Mouse (Mus musculus) heart, embryonic 15.5 days (tissue): ENCODE measurements around the gene Apobec3. TPM values are rescaled to one million over a fixed set of nuclear protein-coding genes. Genes with fewer than 3 reads are reported as not detected.
A peak's percentile ranks its signal among the peaks of the same experiment; 100 is the strongest.

ENCODE experiments used
- ATAC-seq: fragments of 200-750 bp; cut with Nextera tagmentation; replicated peaks from 2 replicates; pipeline ENCODE4 v1.8.0; 2017; ENCODE audit warnings: low read depth, moderate TSS enrichment; ENCODE audit not compliant: insufficient number of reproducible peaks, insufficient read depth, low FRiP score
- H3K27ac ChIP-seq: fragments of 300-500 bp; sonication (generic); 2 replicates; pipeline ENCODE4 v1.5.1; 2015; ENCODE audit warnings: mild to moderate bottlenecking, inconsistent platforms
- H3K27me3 ChIP-seq: fragments of 300-500 bp; sonication (generic); 2 replicates; pipeline ENCODE4 v1.6.1; 2015; ENCODE audit warnings: inconsistent platforms
- H3K36me3 ChIP-seq: fragments of 300-500 bp; sonication (generic); 2 replicates; pipeline ENCODE4 v1.6.1; 2015; ENCODE audit warnings: mild to moderate bottlenecking, inconsistent platforms
- H3K4me1 ChIP-seq: fragments of 300-500 bp; sonication (generic); replicated peaks from 2 replicates; pipeline ENCODE4 v1.6.1; 2015; ENCODE audit warnings: inconsistent platforms
- H3K4me2 ChIP-seq: fragments of 300-500 bp; sonication (generic); 2 replicates; pipeline ENCODE4 v1.6.1; 2015; ENCODE audit warnings: inconsistent platforms, mild to moderate bottlenecking, moderate library complexity
- H3K4me3 ChIP-seq: fragments of 300-500 bp; sonication (generic); 2 replicates; pipeline ENCODE4 v1.5.1; 2015; ENCODE audit warnings: mild to moderate bottlenecking, inconsistent platforms
- H3K9ac ChIP-seq: fragments of 300-500 bp; sonication (generic); 2 replicates; pipeline ENCODE4 v1.6.1; 2015; ENCODE audit warnings: mild to moderate bottlenecking, inconsistent platforms
- H3K9me3 ChIP-seq: fragments of 300-500 bp; sonication (generic); replicated peaks from 2 replicates; pipeline ENCODE4 v1.6.1; 2016; ENCODE audit warnings: inconsistent platforms
- WGBS: fragments of 180-500 bp; shearing (Covaris S2); methylation state at CpG from one replicate; pipeline ENCODE4 v1.1.7; 2015; ENCODE audit warnings: mixed read lengths; 5-methylcytosine and 5-hydroxymethylcytosine counted together
- polyA plus RNA-seq: library from polyadenylated mRNA; unstranded; fragments of >200 nt; fragmentation: Nextera tagmentation; extraction: Ambion mirVana; gene quantifications from 2 replicates; pipeline ENCODE4 v1.2.1, GENCODE M21; 2015

Apobec3 gene
- polyA plus RNA-seq = 13.8 and 36.7 TPM in 2 replicates

- H3K27ac ChIP-seq = peak within 1 kb of the TSS; percentile 76
- no peaks in the 10 kb centered on the region for H3K27me3 ChIP-seq
- peaks cover 16% of the 10 kb centered on the region for H3K4me1 ChIP-seq
- H3K36me3 ChIP-seq = no peaks in the 10 kb centered on the region
- peak within 1 kb of the TSS; percentile 73 for H3K9ac ChIP-seq
- H3K9me3 ChIP-seq = no peaks in the 10 kb centered on the region
- ATAC-seq = peak; percentile 50
- WGBS = under 1% methylated on average over 20 of the region's 20 CpGs
- H3K4me3 ChIP-seq = peak within 1 kb of the TSS; percentile 63
- peak within 1 kb of the TSS; percentile 89 for H3K4me2 ChIP-seq
Observed at GRCm38 (mm10) chr15:79891436-79892212, at the start of gene Apobec3. TSS of gene Apobec3 (plus strand) at chr15:79891659.

GRCm38 (mm10) chr15:79842985-79843384 lies 48.5 kb upstream of the Apobec3 start:
- no peak for ATAC-seq
- H3K9me3 ChIP-seq = no peaks in the 10 kb centered on the region
- no peak overlapping the region for H3K27ac ChIP-seq
- H3K9ac ChIP-seq = no peak overlapping the region
- H3K27me3 ChIP-seq = peaks cover 6% of the 10 kb centered on the region; the same call in 1 of the 2 replicates
- H3K4me2 ChIP-seq = no peak overlapping the region
- peaks cover 12% of the 10 kb centered on the region for H3K4me1 ChIP-seq
- H3K36me3 ChIP-seq = no peaks in the 10 kb centered on the region
- 80% methylated on average over 3 of the region's 3 CpGs for WGBS
- no peak overlapping the region for H3K4me3 ChIP-seq

GRCm38 (mm10) chr15:79845986-79846385 lies 45.5 kb upstream of the Apobec3 start:
- Histone ChIP-seq H3K4me3 (no peak overlapping the region), H3K36me3 (no peaks in the 10 kb centered on the region), H3K9me3 (no peaks in the 10 kb centered on the region), H3K9ac (no peak overlapping the region), H3K4me1 (peaks cover 12% of the 10 kb centered on the region), H3K27me3 (0 out of 2 replicates have a peak, but pooled peaks cover 2% of the 10 kb centered on the region), H3K27ac (no peak overlapping the region), H3K4me2 (no peak overlapping the region)
- 64% methylated on average over 4 of the region's 4 CpGs for WGBS
- no peak for ATAC-seq

GRCm38 (mm10) chr15:79847100-79847499 lies 44.4 kb upstream of the Apobec3 start:
- peak; percentile 62; the same call in 1 of the 2 replicates for ATAC-seq
- no peaks in the 10 kb centered on the region for H3K27me3 ChIP-seq
- H3K4me3 ChIP-seq = no peak overlapping the region
- no peak overlapping the region for H3K4me2 ChIP-seq
- no peaks in the 10 kb centered on the region for H3K9me3 ChIP-seq
- 23% methylated on average over 5 of the region's 5 CpGs for WGBS
- no peak overlapping the region for H3K9ac ChIP-seq
- no peaks in the 10 kb centered on the region for H3K36me3 ChIP-seq
- H3K4me1 ChIP-seq = peaks cover 12% of the 10 kb centered on the region
- peak overlapping the region; percentile 43 for H3K27ac ChIP-seq

GRCm38 (mm10) chr15:79850143-79850542 lies 41.3 kb upstream of the Apobec3 start:
- no peak for ATAC-seq
- H3K36me3 ChIP-seq = no peaks in the 10 kb centered on the region
- no peaks in the 10 kb centered on the region for H3K27me3 ChIP-seq
- no peak overlapping the region for H3K4me2 ChIP-seq
- no peak overlapping the region for H3K27ac ChIP-seq
- H3K4me1 ChIP-seq = peaks cover 12% of the 10 kb centered on the region
- 89% methylated on average over 2 of the region's 2 CpGs for WGBS
- no peak overlapping the region for H3K9ac ChIP-seq
- H3K9me3 ChIP-seq = no peaks in the 10 kb centered on the region
- no peak overlapping the region for H3K4me3 ChIP-seq

- 47% methylated on average over 5 of the region's 5 CpGs for WGBS
- Histone ChIP-seq H3K9me3 (no peaks in the 10 kb centered on the region), H3K4me2 (no peak overlapping the region)
Observed at GRCm38 (mm10) chr15:79858979-79859378, 32.5 kb upstream of the Apobec3 start.

GRCm38 (mm10) chr15:79859821-79860220 lies 31.6 kb upstream of the Apobec3 start:
- Histone ChIP-seq H3K27ac (no peak overlapping the region), H3K36me3 (no peaks in the 10 kb centered on the region), H3K27me3 (no peaks in the 10 kb centered on the region), H3K9ac (no peak overlapping the region), H3K4me1 (0 out of 2 replicates have a peak, but pooled peaks cover 4% of the 10 kb centered on the region), H3K4me3 (no peak overlapping the region), H3K9me3 (no peaks in the 10 kb centered on the region), H3K4me2 (no peak overlapping the region)
- ATAC-seq = no peak
- 82% methylated on average over 9 of the region's 9 CpGs for WGBS

More at GRCm38 (mm10) chr15:79858979-79859378, 32.5 kb upstream of the Apobec3 start:
- no peak overlapping the region for H3K9ac ChIP-seq
- 0 out of 2 replicates have a peak, but pooled peaks cover 4% of the 10 kb centered on the region for H3K4me1 ChIP-seq
- no peak overlapping the region for H3K27ac ChIP-seq
- no peaks in the 10 kb centered on the region for H3K27me3 ChIP-seq
- no peaks in the 10 kb centered on the region for H3K36me3 ChIP-seq
- ATAC-seq = peak; percentile 58; the same call in 1 of the 2 replicates
- no peak overlapping the region for H3K4me3 ChIP-seq

- H3K4me3 ChIP-seq = no peak overlapping the region
- no peak for ATAC-seq
- no peaks in the 10 kb centered on the region for H3K36me3 ChIP-seq
- no peaks in the 10 kb centered on the region for H3K9me3 ChIP-seq
- no peaks in the 10 kb centered on the region for H3K27me3 ChIP-seq
- no peaks in the 10 kb centered on the region for H3K4me1 ChIP-seq
- H3K9ac ChIP-seq = no peak overlapping the region
- H3K27ac ChIP-seq = no peak overlapping the region
- WGBS = 69% methylated on average over 3 of the region's 3 CpGs
- H3K4me2 ChIP-seq = no peak overlapping the region
Observed at GRCm38 (mm10) chr15:79867260-79868002, 24.0 kb upstream of the Apobec3 start.

- 88% methylated on average over 8 of the region's 8 CpGs for WGBS
- H3K27ac ChIP-seq = no peak overlapping the region
- H3K36me3 ChIP-seq = no peaks in the 10 kb centered on the region
Observed at GRCm38 (mm10) chr15:79873545-79873944, 17.9 kb upstream of the Apobec3 start.

GRCm38 (mm10) chr15:79873995-79874394 lies 17.5 kb upstream of the Apobec3 start:
- 53% methylated on average over 2 of the region's 2 CpGs for WGBS
- H3K4me2 ChIP-seq = no peak overlapping the region

More at GRCm38 (mm10) chr15:79873545-79873944, 17.9 kb upstream of the Apobec3 start:
- no peak overlapping the region for H3K9ac ChIP-seq
- peaks cover 5% of the 10 kb centered on the region for H3K4me1 ChIP-seq
- H3K9me3 ChIP-seq = no peaks in the 10 kb centered on the region
- no peak for ATAC-seq
- no peak overlapping the region for H3K4me2 ChIP-seq
- H3K4me3 ChIP-seq = no peak overlapping the region
- no peaks in the 10 kb centered on the region for H3K27me3 ChIP-seq

GRCm38 (mm10) chr15:79875261-79875995 lies 16.0 kb upstream of the Apobec3 start:
- ATAC-seq = no peak
- Histone ChIP-seq H3K9me3 (no peaks in the 10 kb centered on the region), H3K27ac (no peak overlapping the region), H3K27me3 (no peaks in the 10 kb centered on the region), H3K4me3 (no peak overlapping the region), H3K9ac (no peak overlapping the region), H3K4me1 (peaks cover 20% of the 10 kb centered on the region), H3K4me2 (no peak overlapping the region), H3K36me3 (no peaks in the 10 kb centered on the region)
- 83% methylated on average over 18 of the region's 18 CpGs for WGBS

More at GRCm38 (mm10) chr15:79873995-79874394, 17.5 kb upstream of the Apobec3 start:
- Histone ChIP-seq H3K4me3 (no peak overlapping the region), H3K4me1 (peaks cover 9% of the 10 kb centered on the region), H3K27me3 (no peaks in the 10 kb centered on the region), H3K36me3 (no peaks in the 10 kb centered on the region), H3K27ac (no peak overlapping the region), H3K9me3 (no peaks in the 10 kb centered on the region), H3K9ac (no peak overlapping the region)
- ATAC-seq = no peak
